Mouse (Mus musculus) cortical plate, adult 2 months (tissue): ENCODE results near the gene L3mbtl4. TPM values are rescaled to one million over a fixed set of nuclear protein-coding genes. Genes with fewer than 3 reads are reported as not detected.
"Not testable (repeated sequence)": the region's sequence is repeated elsewhere in the genome, so short reads cannot be mapped to it uniquely, and the experiment has no call there.

Source experiments
- H3K27ac ChIP-seq: fragments of 200-500 bp; 2 replicates; pipeline ENCODE4 v1.5.1; 2012; ENCODE audit warnings: low read length, control low read depth, inconsistent platforms; ENCODE audit not compliant: insufficient read depth
- H3K4me1 ChIP-seq: fragments of 200-500 bp; 2 replicates; pipeline ENCODE4 v1.6.1; 2011; ENCODE audit warnings: low read length; ENCODE audit not compliant: control insufficient read depth, insufficient read depth
- H3K4me3 ChIP-seq: fragments of 200-500 bp; 2 replicates; pipeline ENCODE4 v1.5.1; 2011; ENCODE audit warnings: mild to moderate bottlenecking, low read length, control low read depth; ENCODE audit not compliant: insufficient read depth
- CTCF ChIP-seq: fragments of 200-500 bp; IDR thresholded peaks from 2 replicates; pipeline ENCODE4 v1.5.1; 2011; ENCODE audit warnings: mild to moderate bottlenecking, control low read depth, low read length; ENCODE audit not compliant: insufficient read depth; ENCODE audit errors: extremely low read depth
- POLR2A ChIP-seq: fragments of 200-500 bp; IDR thresholded peaks from 2 replicates; pipeline ENCODE4 v1.6.1; 2011; ENCODE audit warnings: mild to moderate bottlenecking, low read length, control low read depth; ENCODE audit not compliant: insufficient read depth; ENCODE audit errors: extremely low read depth
- polyA plus RNA-seq: library from polyadenylated mRNA; depleted of rRNA; stranded (reverse); fragments of >200 nt; gene quantifications from 2 replicates; pipeline ENCODE4 v1.2.3, GENCODE M21; 2012

The L3mbtl4 gene
- polyA plus RNA-seq, 1 experiment = 0.90 TPM

DNA sequence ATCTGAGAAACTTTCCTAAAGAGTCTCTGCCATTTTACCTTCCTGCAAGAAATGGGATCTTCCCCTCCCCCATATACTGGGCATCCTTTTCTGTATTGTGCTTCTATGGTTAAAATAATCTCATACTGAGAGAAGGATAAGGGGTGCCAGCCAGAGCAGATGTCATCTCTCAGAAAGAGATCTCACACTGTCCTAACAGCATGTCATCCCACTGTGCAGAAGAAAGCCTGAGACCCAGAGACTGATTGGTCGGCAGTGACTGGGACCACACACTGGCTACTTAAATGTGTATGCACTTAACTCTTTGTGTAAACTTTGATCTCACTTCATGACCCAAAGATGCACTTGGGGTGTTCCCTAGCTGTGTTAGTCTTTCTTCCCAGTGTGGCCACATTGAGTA lies 193.7 kb downstream of the L3mbtl4 start:
- Histone ChIP-seq H3K27ac (no peak overlapping the region), H3K4me3 (no peak overlapping the region), H3K4me1 (no peaks in the 10 kb centered on the region)
- TF ChIP-seq CTCF (no peak), POLR2A (no peak)

DNA sequence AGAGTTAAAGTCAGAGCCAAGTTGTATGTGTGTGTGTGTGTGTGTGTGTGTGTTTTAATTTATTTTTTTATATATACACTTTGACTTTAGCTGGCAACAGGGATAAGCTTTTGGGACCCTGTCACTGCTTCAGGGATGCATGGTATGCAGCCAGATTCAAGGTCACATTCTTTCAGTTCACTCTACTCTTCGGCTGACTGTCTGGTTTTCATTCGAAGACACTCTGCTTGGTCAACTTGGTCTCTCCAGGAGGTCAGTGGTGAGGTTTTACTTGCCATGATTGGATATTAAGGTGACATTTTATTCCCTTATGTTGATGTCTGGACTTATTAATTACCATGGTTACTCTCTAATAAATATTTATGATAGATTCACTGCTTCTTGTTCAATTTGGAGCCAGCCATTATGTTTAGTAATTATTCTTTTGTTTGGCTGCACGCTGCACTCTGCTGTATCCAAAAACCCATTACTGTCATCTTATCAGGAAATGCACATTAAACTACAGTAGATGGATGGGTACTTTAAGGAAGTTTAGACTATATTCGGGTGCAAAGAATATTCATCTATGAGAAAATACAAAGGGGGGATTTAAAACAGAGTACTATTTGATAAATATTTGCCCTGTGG lies 216.6 kb downstream of the L3mbtl4 start:
- Histone ChIP-seq H3K4me3 (no peak overlapping the region), H3K4me1 (no peaks in the 10 kb centered on the region), H3K27ac (no peak overlapping the region)
- TF ChIP-seq CTCF (no peak), POLR2A (no peak)

DNA sequence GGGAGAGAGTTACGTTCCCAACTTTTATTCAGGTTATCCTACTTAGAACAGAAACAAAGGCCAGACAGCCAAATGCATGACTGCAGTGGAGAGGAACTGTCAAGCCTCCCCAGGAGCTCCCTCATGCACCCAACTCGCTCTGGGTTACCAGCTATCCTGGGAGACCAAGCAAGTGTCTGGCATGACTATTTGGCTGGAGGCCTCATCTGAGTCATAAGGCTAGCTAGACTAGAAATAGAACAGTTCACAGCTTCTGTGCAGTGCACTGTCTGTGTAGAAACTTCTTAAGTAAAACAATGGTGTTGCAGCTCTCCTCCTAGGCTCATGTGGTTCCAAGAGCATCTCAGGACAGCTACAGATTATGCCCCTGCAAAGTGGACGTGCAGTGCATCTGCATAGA lies 218.6 kb downstream of the L3mbtl4 start:
- TF ChIP-seq POLR2A = no peak
- TF ChIP-seq CTCF = no peak
- Histone ChIP-seq H3K27ac (no peak overlapping the region), H3K4me3 (no peak overlapping the region), H3K4me1 (no peaks in the 10 kb centered on the region)

DNA sequence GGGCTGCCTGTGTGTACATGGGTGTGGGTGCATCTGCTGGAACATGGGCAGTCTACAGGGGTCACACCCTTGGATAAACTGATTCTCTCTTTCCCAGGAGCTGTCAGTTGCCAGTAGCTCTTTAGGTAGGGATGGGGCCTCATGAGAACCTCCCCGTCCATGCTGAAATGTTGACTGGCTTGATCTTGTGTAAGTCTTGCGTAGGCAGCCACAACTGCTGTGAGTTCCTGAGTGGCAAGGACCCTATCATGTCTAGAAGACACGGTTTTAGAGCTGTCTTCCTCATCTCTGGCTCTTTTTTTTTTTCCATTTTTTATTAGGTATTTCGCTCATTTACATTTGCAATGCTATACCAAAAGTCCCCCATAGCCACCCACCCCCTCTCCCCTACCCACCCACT lies 229.4 kb downstream of the L3mbtl4 start:
- H3K4me3 ChIP-seq, H3K27ac ChIP-seq, H3K4me1 ChIP-seq: not testable (repeated sequence)

DNA sequence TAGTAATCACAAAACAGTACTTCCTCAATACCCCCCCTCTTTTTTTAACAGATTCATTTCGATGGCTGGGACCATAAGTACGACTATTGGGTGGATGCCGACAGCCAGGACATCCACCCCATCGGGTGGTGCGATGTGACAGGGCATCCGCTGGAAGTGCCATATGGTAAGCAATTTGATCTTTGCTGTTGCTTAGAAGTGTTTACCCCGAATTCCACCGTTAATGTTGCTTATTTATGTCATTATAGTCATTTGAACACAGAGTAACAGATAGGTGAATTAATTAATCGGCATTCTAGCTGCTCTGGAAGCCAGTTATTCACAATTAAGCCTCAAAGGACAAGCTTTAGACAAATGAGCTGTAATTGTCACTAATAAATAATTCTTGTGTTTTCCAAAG lies 286.1 kb downstream of the L3mbtl4 start:
- Histone ChIP-seq H3K4me3 (no peak overlapping the region), H3K4me1 (no peaks in the 10 kb centered on the region), H3K27ac (no peak overlapping the region)
- TF ChIP-seq CTCF (no peak), POLR2A (no peak)

DNA sequence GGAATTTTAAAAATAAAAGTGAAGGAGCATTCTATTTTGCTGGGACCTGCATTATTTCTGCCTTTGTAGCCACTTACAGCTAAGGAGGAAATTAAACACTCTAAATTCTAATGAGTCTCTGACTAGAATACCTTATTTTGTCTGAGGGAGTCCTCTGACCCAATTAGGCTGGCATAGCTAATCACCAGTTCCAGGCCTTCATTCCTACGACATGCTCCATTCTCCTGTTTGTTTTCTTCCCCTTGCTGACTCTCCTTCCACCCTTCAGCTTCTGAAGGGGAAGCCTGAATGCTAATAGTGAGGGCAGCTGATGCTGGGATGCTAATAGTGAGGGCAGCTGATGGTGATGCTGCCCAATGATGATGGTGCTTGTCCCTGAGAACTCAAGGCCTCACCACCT lies 286.7 kb downstream of the L3mbtl4 start:
- TF ChIP-seq POLR2A = no peak
- TF ChIP-seq CTCF = no peak

DNA sequence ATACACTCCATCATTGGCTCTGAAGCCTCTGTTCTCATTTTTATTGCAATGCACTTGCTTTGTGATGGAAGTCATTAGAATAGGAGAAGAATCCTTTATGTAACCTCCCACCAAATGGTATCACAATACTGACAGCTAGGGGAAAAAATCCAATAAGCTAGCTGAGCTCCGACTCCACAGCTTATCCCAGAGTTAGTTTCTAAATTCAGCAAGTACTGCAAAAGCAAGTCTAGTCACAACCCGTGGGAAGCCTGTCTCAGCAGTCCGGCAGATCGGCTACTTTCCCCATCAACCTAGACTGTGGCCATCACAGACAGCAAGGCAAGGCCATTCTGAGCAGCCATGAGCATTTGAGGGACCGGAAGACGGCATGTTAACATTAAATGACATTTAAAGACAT lies 298.2 kb downstream of the L3mbtl4 start:
- no peak overlapping the region for H3K4me3 ChIP-seq
- H3K4me1 ChIP-seq = peaks cover 1% of the 10 kb centered on the region; the same call in 1 of the 2 replicates
- H3K27ac ChIP-seq = no peak overlapping the region
- no peak for TF ChIP-seq CTCF
- TF ChIP-seq POLR2A = no peak

More for the DNA sequence above, 286.7 kb downstream of the L3mbtl4 start:
- Histone ChIP-seq H3K4me1 (no peaks in the 10 kb centered on the region), H3K27ac (no peak overlapping the region), H3K4me3 (no peak overlapping the region)

DNA sequence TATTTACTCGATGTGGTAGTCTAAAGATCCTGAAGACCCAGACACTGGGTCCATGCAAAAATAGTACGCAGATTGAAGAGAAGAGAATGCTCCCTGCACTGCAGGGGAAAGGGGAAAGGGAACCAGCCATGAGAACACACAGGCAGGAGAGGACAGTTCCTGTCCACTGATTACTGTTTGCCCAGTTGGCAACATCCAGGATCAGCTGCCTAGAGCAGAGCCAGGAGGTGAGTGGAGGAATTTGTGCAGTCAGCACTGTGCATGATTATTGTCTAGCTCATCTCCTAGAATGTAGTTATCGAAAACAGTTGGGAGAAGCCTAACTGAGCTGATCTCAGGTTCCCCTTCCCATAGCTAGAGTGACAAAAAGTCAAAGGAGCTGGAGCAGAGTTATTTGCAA lies 311.6 kb downstream of the L3mbtl4 start:
- Histone ChIP-seq H3K4me3 (no peak overlapping the region), H3K4me1 (no peaks in the 10 kb centered on the region), H3K27ac (no peak overlapping the region)
- TF ChIP-seq POLR2A (no peak), CTCF (no peak)

DNA sequence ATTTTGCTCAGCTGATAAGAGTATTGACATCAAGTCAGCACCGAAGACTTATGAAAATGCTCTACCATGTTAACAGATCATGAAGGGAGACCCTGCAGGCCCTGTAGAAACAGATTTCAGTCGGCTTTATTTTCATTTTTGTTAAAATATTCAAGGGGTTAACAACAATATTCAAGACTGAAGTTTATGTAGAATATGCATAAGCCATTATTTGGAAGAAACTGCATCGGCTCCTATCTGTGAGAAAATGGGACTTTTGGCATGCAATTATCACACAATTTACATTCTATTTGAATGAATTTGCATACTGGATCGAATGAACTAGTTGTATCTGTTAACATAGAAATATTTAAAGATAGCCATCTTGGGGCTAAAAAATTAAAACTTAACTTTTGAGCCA lies 318.0 kb downstream of the L3mbtl4 start:
- no peaks in the 10 kb centered on the region for H3K4me1 ChIP-seq
- TF ChIP-seq CTCF = no peak
- TF ChIP-seq POLR2A = no peak
- no peak overlapping the region for H3K27ac ChIP-seq
- no peak overlapping the region for H3K4me3 ChIP-seq

DNA sequence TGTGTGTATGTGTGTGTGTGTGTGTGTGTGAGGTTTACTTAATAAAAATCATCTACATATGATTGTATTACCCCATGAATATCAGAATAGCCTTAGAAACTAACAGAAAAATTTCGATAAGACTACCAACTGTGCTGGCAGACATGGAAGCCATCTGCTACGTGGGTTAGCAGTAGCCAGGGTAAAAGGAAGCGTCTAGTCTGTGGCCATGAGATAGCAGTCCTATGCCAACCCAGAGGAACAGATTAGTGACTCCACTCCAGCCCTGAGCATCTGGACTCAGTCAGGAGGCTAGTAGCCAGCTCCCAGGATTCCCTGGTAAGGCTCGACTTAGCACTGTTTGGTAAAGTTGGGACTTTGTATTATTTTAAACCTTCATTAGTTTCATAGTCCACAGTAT lies 329.1 kb downstream of the L3mbtl4 start:
- TF ChIP-seq POLR2A (no peak), CTCF (no peak)
- Histone ChIP-seq H3K27ac (no peak overlapping the region), H3K4me1 (no peaks in the 10 kb centered on the region), H3K4me3 (no peak overlapping the region)
